Mouse (Mus musculus) kidney, postnatal 0 days (tissue): ENCODE measurements at regions not wholly inside any gene's neighbourhood (a gene's known extent, or its start where the extent isn't known, plus 50 kb on each side); places are given as distances from the start of the nearest gene placed in this dataset.

Experiments
- ATAC-seq: fragments of 200-750 bp; cut with Nextera tagmentation; replicated peaks from 2 replicates; pipeline ENCODE4 v1.8.0; 2017; ENCODE audit warnings: low read depth, moderate number of reproducible peaks, moderate TSS enrichment, moderate library complexity; ENCODE audit not compliant: low FRiP score
- DNase-seq: peaks from one replicate; pipeline ENCODE4 v3.0.0-alpha.2; 2016; ENCODE audit warnings: low spot score
- H3K27ac ChIP-seq: fragments of 300-500 bp; sonication (generic); 2 replicates; pipeline ENCODE4 v1.5.1; 2014; ENCODE audit warnings: mild to moderate bottlenecking
- H3K27me3 ChIP-seq: fragments of 300-500 bp; sonication (generic); 2 replicates; pipeline ENCODE4 v1.6.1; 2014; ENCODE audit warnings: low read length, mixed read lengths; ENCODE audit not compliant: insufficient read depth
- H3K36me3 ChIP-seq: fragments of 300-500 bp; sonication (generic); 2 replicates; pipeline ENCODE4 v1.6.1; 2014; ENCODE audit warnings: low read length, mixed read lengths; ENCODE audit not compliant: insufficient read depth
- H3K4me1 ChIP-seq: fragments of 300-500 bp; sonication (generic); replicated peaks from 2 replicates; pipeline ENCODE4 v1.6.1; 2014; ENCODE audit warnings: antibody characterized with exemption, low read length, mixed read lengths; ENCODE audit not compliant: insufficient read depth
- H3K4me2 ChIP-seq: fragments of 300-500 bp; sonication (generic); 2 replicates; pipeline ENCODE4 v1.6.1; 2014; ENCODE audit warnings: mild to moderate bottlenecking, low read length, moderate library complexity, mixed read lengths
- H3K4me3 ChIP-seq: fragments of 300-500 bp; sonication (generic); replicated peaks from 2 replicates; pipeline ENCODE4 v1.5.1; 2014; ENCODE audit warnings: low read depth, low read length
- H3K9ac ChIP-seq: fragments of 300-500 bp; sonication (generic); 2 replicates; pipeline ENCODE4 v1.6.1; 2014; ENCODE audit warnings: low read depth, low read length
- H3K9me3 ChIP-seq: fragments of 300-500 bp; sonication (generic); replicated peaks from 2 replicates; pipeline ENCODE4 v1.6.1; 2016; ENCODE audit warnings: low read length, inconsistent platforms, mixed read lengths
- CTCF ChIP-seq: IDR thresholded peaks from 2 replicates; pipeline ENCODE4 v1.5.1; 2016; ENCODE audit warnings: antibody characterized with exemption, low read depth, mild to moderate bottlenecking, moderate library complexity
- WGBS: fragments of 180-500 bp; shearing (Covaris S2); extraction: QIAGEN DNeasy Blood & Tissue Kit; methylation state at CpG from one replicate; pipeline ENCODE4 v1.1.7; 2014; 5-methylcytosine and 5-hydroxymethylcytosine counted together

- DNase-seq (no peak), ATAC-seq (no peak)
- H3K27me3 ChIP-seq, result no peaks in the 10 kb centered on the region
- no peaks in the 10 kb centered on the region for H3K9me3 ChIP-seq
- WGBS, result 73% methylated on average over 3 of the region's 3 CpGs
- H3K9ac ChIP-seq, result no peak overlapping the region
- TF ChIP-seq CTCF, result no peak
- H3K36me3 ChIP-seq, result no peaks in the 10 kb centered on the region
- no peak overlapping the region for H3K4me2 ChIP-seq
- H3K4me3 ChIP-seq, result no peak overlapping the region
- no peaks in the 10 kb centered on the region for H3K4me1 ChIP-seq
- H3K27ac ChIP-seq, result no peak overlapping the region
These were observed 249.4 kb upstream of the Ppp2r3a start for GRCm38 (mm10) chr9:101501036-101501435.

DNA sequence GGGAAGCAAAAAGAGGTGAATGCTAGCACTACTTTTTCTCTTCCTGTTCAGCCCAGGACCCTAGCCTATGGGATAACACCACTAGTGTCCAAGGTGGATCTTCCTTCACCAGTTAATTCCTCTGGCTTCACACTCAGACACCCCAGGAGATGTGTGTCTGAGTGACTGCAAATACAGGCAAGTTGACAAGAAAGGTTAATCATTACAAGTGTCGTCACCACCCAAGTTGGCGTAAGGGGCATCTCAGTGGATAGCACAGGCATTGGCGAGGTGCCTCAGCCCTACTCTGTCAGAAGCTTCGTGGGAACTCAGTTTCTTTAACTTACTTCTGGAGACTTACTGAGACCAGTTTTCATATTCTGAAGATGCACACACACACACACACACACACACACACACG is 247.1 kb upstream of the Ppp2r3a start:
- Histone ChIP-seq H3K4me2 (no peak overlapping the region), H3K9ac (no peak overlapping the region), H3K9me3 (no peaks in the 10 kb centered on the region), H3K4me3 (no peak overlapping the region), H3K27me3 (no peaks in the 10 kb centered on the region), H3K4me1 (no peaks in the 10 kb centered on the region), H3K36me3 (no peaks in the 10 kb centered on the region), H3K27ac (no peak overlapping the region)
- 82% methylated on average over 5 of the region's 5 CpGs for WGBS
- no peak for TF ChIP-seq CTCF
- DNase-seq, result no peak
- ATAC-seq, result no peak

- Histone ChIP-seq H3K36me3 (no peaks in the 10 kb centered on the region), H3K4me1 (no peaks in the 10 kb centered on the region), H3K9ac (no peak overlapping the region), H3K9me3 (no peaks in the 10 kb centered on the region), H3K4me3 (no peak overlapping the region), H3K27me3 (no peaks in the 10 kb centered on the region), H3K27ac (no peak overlapping the region), H3K4me2 (no peak overlapping the region)
- WGBS, result 76% methylated on average over 6 of the region's 6 CpGs
- TF ChIP-seq CTCF, result no peak
- ATAC-seq (no peak), DNase-seq (no peak)
These were observed 244.2 kb upstream of the Ppp2r3a start for GRCm38 (mm10) chr9:101495768-101496167.

DNA sequence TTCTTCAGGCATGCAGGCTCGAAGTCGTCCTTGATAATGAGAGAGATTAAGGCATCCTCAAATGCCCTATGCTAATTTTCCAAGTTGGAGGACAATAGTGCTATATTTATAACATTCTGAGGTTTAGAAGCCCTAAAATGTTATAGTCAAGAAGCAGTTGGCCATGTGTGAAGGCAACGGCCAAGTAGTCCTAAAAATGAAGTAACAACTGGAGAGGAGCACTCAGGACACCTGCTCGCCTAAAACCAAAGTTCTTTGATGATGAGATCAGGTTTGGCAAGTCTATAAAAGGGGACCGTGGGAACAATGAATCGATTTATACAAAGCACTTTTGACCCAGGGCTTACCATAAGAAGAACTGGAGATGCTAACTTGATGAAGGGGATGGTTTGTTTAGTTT is 237.4 kb upstream of the Ppp2r3a start:
- no peak for ATAC-seq
- no peak for TF ChIP-seq CTCF
- 66% methylated on average over 6 of the region's 6 CpGs for WGBS

DNA sequence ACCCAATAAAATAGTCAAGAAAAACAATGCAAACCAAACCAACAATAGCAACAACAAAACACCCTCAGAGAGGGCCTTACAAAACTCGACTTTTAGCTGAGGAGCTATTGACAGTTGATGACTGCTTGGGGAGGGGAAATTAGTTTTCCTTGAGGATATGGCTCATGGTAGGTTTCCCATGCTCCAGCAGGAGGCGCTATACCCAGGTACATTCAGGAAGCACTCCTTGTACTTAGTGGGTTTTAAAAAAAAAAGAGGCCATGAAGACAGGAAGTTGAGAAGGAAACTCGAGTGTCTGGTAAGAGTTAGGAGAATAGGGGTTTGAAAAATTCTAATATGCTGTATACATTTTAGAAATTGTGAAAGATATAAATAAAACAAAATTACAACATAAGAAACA is 224.6 kb upstream of the Ppp2r3a start:
- Histone ChIP-seq H3K36me3 (no peaks in the 10 kb centered on the region), H3K4me2 (no peak overlapping the region), H3K27ac (no peak overlapping the region), H3K4me1 (no peaks in the 10 kb centered on the region), H3K27me3 (no peaks in the 10 kb centered on the region), H3K9me3 (no peaks in the 10 kb centered on the region), H3K4me3 (no peak overlapping the region), H3K9ac (no peak overlapping the region)
- WGBS, result 55% methylated on average over 3 of the region's 3 CpGs
- TF ChIP-seq CTCF, result peak; percentile 10; the same call in 1 of the 2 replicates
- no peak for DNase-seq
- ATAC-seq, result no peak

More for the DNA sequence above, 237.4 kb upstream of the Ppp2r3a start:
- Histone ChIP-seq H3K36me3 (no peaks in the 10 kb centered on the region), H3K9ac (no peak overlapping the region), H3K4me2 (no peak overlapping the region), H3K9me3 (no peaks in the 10 kb centered on the region), H3K27me3 (no peaks in the 10 kb centered on the region), H3K27ac (no peak overlapping the region), H3K4me1 (no peaks in the 10 kb centered on the region), H3K4me3 (no peak overlapping the region)
- no peak for DNase-seq

DNA sequence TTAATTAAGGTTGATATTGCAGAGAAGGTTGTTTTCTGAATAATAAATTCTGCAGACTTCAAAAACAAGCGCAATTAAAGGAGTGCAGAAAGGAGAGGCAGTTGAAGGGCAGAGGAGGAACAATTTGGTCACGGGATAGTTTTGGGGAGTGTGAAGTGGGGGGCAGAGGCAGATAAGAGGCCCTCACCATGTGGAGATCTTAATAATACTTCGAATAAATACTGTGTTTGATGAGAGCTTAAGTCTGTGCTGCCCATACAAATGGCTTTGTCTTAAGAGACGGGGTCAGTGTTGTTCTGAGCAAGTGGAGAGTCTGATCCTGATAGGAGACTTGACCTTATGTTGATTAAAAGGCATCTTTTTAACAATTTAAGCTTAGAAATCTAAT is 221.5 kb upstream of the Ppp2r3a start:
- WGBS, result 43% methylated on average over 4 of the region's 4 CpGs

More for the DNA sequence above, 221.5 kb upstream of the Ppp2r3a start:
- Histone ChIP-seq H3K4me1 (no peaks in the 10 kb centered on the region), H3K27me3 (no peaks in the 10 kb centered on the region), H3K4me2 (no peak overlapping the region), H3K9me3 (no peaks in the 10 kb centered on the region), H3K36me3 (no peaks in the 10 kb centered on the region), H3K4me3 (no peak overlapping the region), H3K9ac (no peak overlapping the region), H3K27ac (no peak overlapping the region)
- DNase-seq (no peak), ATAC-seq (no peak)
- no peak for TF ChIP-seq CTCF
